Mouse (Mus musculus): ENCODE data around the gene Inhbb. TPM values are rescaled to one million over a fixed set of nuclear protein-coding genes. Genes with fewer than 3 reads are reported as not detected.
A peak's percentile ranks its signal among the peaks of the same experiment; 100 is the strongest.

Inhbb gene
- polyA plus RNA-seq, 1 experiment from 2014 or later: 0.63 TPM

DNA sequence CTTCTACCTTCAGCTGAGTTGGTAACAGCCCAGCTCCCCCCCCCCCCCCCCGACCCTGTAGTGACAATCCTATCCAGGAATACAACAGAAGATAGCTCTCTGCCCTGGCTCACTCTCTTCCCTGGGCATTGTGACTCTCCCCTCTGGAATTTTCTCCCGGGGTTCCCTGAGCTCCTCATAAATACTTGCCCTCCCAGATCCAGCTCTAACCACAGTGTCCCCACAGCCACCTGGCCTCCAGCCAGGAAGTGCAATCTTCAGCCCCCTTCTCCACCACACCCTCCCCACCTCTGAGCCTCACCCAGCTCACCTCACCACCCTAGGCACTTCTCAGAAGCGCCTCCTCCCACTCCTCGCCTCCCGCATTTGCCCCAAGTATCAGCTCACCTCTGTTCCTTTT lies 46.7 kb downstream of the Inhbb start:
- Histone ChIP-seq H3K27ac (ENCODE audit: low read depth, low read length) (no peak overlapping the region), H3K9ac (ENCODE audit: low read length) (no peak overlapping the region), H3K9me3 (ENCODE audit: control insufficient read depth, low read length) (no peaks in the 10 kb centered on the region; the same call in 1 of the 2 replicates), H3K27me3 (ENCODE audit: control insufficient read depth, insufficient read depth, low read length) (no peaks in the 10 kb centered on the region), H3K4me1 (replicated peaks; ENCODE audit: control insufficient read depth, insufficient read depth, low read length) (no peaks in the 10 kb centered on the region), H3K36me3 (ENCODE audit: control insufficient read depth, insufficient read depth, low read length) (no peaks in the 10 kb centered on the region), H3K4me3 (ENCODE audit: low read depth, low read length) (no peak overlapping the region), H3K4me2 (ENCODE audit: low read depth, low read length, severe bottlenecking) (no peak overlapping the region)
- no peak for ATAC-seq (replicated peaks; ENCODE audit: low FRiP score)
- 72% methylated on average over 5 of the region's 5 CpGs for WGBS
- DNase-seq (ENCODE audit: low spot score): no peak

DNA sequence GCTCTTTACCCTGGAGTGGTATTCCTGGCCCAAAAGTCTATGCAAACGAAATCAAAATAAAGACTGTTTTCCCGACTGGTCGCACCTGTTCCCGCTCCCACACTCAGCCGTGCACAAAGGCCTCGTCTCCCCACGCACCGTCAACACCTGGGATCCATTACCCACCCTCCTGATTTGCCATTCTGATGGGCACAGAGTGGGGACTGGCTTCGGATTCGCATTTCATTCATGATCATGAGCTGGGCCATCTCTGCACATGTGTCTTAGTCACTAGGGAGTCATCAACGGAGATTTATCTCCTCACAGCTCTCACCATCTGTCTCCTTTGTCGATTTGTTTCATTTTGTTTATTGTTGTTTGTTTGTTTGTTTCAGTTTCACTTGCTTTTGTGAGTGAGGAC lies 54.5 kb downstream of the Inhbb start:
- no peaks in the 10 kb centered on the region for H3K9me3 ChIP-seq (ENCODE audit: control insufficient read depth, low read length)
- WGBS: 83% methylated on average over 12 of the region's 12 CpGs
- no peaks in the 10 kb centered on the region for H3K4me1 ChIP-seq (replicated peaks; ENCODE audit: control insufficient read depth, insufficient read depth, low read length)
- no peak overlapping the region for H3K9ac ChIP-seq (ENCODE audit: low read length)
- no peak overlapping the region for H3K27ac ChIP-seq (ENCODE audit: low read depth, low read length)
- no peaks in the 10 kb centered on the region for H3K36me3 ChIP-seq (ENCODE audit: control insufficient read depth, insufficient read depth, low read length)
- no peak overlapping the region for H3K4me3 ChIP-seq (ENCODE audit: low read depth, low read length)
- no peak overlapping the region for H3K4me2 ChIP-seq (ENCODE audit: low read depth, low read length, severe bottlenecking)
- DNase-seq (ENCODE audit: low spot score) (peak; percentile 36), ATAC-seq (replicated peaks; ENCODE audit: low FRiP score) (no peak)
- H3K27me3 ChIP-seq (ENCODE audit: control insufficient read depth, insufficient read depth, low read length): no peaks in the 10 kb centered on the region

DNA sequence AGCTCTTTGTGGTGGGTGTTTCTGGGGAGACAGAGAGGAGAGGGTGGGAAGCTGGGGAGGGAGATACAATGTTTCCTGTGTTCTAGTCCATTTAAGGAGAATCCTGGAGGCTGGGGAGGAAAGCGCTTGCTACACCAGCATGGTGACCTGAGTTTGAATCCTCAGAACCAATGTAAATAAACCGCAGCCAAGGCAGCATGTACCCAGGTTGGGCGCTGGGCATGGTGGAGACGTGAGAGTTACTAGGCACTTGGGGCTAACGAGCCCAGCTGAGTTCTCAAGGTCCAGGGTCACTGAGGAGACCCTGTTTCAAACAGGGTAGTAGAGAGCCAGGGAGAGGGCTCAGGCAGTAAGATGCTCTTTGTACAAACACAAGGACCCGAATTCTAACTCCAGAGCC lies 55.7 kb downstream of the Inhbb start:
- DNase-seq (ENCODE audit: low spot score): no peak
- Histone ChIP-seq H3K36me3 (ENCODE audit: control insufficient read depth, insufficient read depth, low read length) (no peaks in the 10 kb centered on the region), H3K27ac (ENCODE audit: low read depth, low read length) (no peak overlapping the region), H3K4me2 (ENCODE audit: low read depth, low read length, severe bottlenecking) (no peak overlapping the region), H3K4me3 (ENCODE audit: low read depth, low read length) (no peak overlapping the region), H3K4me1 (replicated peaks; ENCODE audit: control insufficient read depth, insufficient read depth, low read length) (no peaks in the 10 kb centered on the region), H3K27me3 (ENCODE audit: control insufficient read depth, insufficient read depth, low read length) (no peaks in the 10 kb centered on the region), H3K9me3 (ENCODE audit: control insufficient read depth, low read length) (no peaks in the 10 kb centered on the region), H3K9ac (ENCODE audit: low read length) (no peak overlapping the region)
- no peak for ATAC-seq (replicated peaks; ENCODE audit: low FRiP score)
- 78% methylated on average over 6 of the region's 6 CpGs for WGBS

Other genes starting within 250 kb of the Inhbb start
- gene Ralb, start 82.5 kb upstream of the Inhbb start, polyA plus RNA-seq (2014; fragmentation: Nextera tagmentation; extraction: Ambion mirVana): 74.1 and 74.2 TPM in 2 replicates
- gene Tmem185b, start 103.9 kb upstream of the Inhbb start, polyA plus RNA-seq (2014; fragmentation: Nextera tagmentation; extraction: Ambion mirVana): 22.5 and 23.4 TPM in 2 replicates
- 53.3 and 54.2 TPM in 2 replicates for gene Epb41l5, start 226.8 kb upstream of the Inhbb start, polyA plus RNA-seq (2014; fragmentation: Nextera tagmentation; extraction: Ambion mirVana)